Mouse (Mus musculus): Measurements from ENCODE around the gene Aspscr1. TPM values are rescaled to one million over a fixed set of nuclear protein-coding genes. Genes with fewer than 3 reads are reported as not detected.
A peak's percentile ranks its signal among the peaks of the same experiment; 100 is the strongest.

Aspscr1 gene
- total RNA-seq, 2 experiments from 2014 or later: 31.2 to 32.4 TPM

DNA sequence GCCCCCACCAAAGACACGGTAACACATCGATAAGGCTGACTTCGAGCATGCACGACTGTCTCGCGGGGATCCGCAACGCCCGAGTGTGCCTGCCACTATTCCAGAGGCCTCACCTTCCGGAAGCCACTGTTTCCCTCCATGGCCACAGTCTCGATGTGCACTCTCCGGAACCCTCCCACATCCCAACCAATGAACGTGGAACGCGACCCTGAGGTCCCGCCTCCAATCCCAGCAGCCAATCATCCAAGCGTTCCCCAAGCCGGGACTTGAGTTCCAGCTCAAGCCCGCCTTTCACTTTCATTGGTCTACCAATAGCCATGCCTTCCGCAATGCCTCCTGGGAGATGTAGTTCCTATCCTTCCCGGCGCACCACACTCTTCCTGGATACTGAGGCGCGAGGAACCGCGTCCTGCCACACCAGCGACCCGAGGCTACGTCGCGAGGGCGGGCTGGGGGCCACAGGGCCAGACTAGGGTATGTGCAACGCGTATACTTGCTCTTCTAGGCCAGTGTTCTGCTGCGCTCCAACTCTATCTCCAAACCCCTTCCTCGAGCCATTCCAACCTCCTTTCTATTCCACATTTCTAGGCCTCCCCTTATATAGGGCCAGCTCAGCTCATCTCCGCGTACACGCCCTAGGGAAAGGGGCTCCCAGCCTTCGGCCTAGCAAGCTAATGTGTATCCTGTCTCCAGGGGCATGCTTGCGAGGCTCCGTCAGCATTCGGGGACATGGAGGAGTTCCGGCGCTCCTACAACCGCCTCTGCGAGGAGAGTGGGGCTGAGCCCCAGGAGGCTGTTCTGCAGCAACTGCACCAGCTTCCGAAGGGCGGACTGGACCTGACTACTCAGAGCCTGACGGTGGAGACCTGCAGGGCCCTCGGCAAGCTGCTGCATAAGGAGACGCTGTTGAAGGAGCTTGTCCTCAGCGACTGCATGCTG, 41.1 kb downstream of the Aspscr1 start, which contains the start of the genes Cenpx and Lrrc45:
Gene Cenpx (minus strand): TSS at position 159 of the 939 bp plus-strand sequence.
Gene Lrrc45 (plus strand): TSS at position 346 of the 939 bp plus-strand sequence.
- peak within 1 kb of the TSS; percentile 93 for H3K27ac ChIP-seq
- peak within 1 kb of the TSS; percentile 96 for H3K4me3 ChIP-seq
- intact Hi-C loops (cut with DNase I): loop anchor here (2.0 to 5.0 kb wide), 2 partner anchors 89 to 222 kb away; partner anchors contain the start of genes Sirt7 and Slc25a10
- TF ChIP-seq CTCF (IDR thresholded peaks at IDR 0.05): no peak
- peak; percentile 97 for DNase-seq

DNA sequence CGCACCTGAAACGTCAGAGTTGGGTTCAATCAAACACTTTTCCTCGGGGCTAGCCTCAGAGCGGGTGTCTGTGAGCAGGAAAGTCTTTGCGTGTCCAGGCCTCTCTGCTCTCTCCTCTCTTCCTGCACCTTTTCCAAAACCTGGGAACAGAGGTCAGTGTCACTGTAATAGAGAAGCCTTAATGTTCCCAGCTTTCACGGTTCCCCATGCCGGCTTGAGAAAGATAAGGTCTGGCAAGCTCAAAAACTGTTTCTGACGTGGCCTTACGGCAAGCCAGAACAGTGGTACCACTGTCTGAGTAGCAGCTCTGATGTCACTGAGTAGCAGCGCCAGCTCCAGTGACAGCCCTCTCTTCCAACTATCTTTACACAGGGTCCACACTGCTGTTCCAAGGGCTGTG, 41.8 kb downstream of the Aspscr1 start:
- H3K4me3 ChIP-seq: peak overlapping the region; percentile 96
- no peak for TF ChIP-seq CTCF (IDR thresholded peaks at IDR 0.05)
- DNase-seq: peak; percentile 21
- peak overlapping the region; percentile 70 for H3K27ac ChIP-seq
- intact Hi-C loops (cut with DNase I): loop anchor here (5.0 kb wide), 1 partner anchor 222 kb away; the partner anchor contains the start of gene Slc25a10

DNA sequence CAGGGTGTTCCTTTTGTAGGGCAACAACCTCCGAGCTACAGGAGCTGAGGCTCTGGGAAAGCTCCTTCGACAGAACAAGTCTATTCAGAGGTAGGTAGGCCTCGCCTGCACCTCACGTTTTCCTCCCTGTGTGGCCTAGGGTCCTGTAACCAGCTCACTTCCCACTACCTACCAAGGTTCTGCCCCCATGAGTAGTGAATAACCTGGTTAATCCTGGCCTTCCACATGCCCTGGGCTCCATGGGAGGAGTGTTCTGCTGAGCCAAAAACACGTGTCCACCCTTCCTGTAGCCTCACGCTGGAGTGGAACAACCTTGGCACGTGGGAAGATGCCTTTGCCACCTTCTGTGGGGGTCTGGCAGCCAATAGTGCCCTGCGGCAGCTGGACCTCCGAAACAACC, 42.4 kb downstream of the Aspscr1 start:
- intact Hi-C loops (cut with DNase I): no loop called here
- TF ChIP-seq CTCF (IDR thresholded peaks at IDR 0.05): no peak

DNA sequence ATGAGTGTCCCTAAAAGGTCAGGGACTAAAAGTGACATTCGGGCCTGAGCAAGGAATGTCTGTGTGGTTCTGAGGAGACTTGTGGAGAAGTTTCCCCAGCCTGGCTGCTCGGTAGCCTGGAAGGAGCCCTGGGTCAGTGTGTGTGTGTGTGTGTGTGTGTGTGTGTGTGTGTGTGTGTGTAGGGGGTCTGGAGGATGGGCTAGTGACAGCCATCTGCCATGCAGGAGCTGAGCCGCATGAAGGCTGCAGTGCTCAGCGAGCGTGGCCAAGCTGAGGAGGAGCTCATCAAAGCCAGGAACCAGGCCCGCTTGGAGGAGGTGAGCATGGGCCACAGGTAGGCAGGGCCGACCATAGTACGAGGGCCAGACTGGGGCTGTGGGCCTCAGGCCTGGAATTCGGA, 46.5 kb downstream of the Aspscr1 start:
- DNase-seq: peak; percentile 17
- intact Hi-C loops (cut with DNase I): no loop called here
- no peak for TF ChIP-seq CTCF (IDR thresholded peaks at IDR 0.05)
- Histone ChIP-seq H3K27ac (no peak overlapping the region), H3K4me3 (no peak overlapping the region)

More for the DNA sequence above, 42.4 kb downstream of the Aspscr1 start:
- Histone ChIP-seq H3K4me3 (no peak overlapping the region), H3K27ac (no peak overlapping the region)
- DNase-seq: peak; percentile 12

DNA sequence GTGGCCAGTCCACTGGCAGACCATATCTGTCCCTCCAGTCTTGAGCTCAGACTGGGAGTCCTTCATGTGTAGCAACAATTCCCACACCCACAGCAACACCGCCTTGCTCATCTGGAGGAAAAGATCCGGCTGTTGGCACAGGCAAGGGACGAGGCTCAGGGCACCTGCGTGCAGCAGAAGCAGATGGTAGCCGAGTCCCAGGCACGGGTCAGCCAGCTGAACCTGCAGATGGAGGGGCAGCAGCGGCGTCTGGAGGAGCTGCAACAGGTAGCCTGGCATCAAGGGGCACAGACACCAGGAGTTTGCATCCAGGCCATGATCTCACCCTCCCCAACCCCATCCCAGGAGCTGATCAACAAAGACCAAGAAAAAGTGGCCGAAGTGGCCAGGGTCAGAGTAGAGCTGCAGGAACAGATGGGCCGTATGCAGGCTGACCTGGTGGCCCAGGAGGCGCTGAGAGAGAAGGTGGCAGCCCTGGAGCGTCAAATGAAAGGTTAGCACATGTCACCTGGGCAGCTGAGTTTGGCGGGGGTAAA, 47.1 kb downstream of the Aspscr1 start:
- Histone ChIP-seq H3K27ac (no peak overlapping the region), H3K4me3 (no peak overlapping the region)
- peak; percentile 22 for DNase-seq
- intact Hi-C loops (cut with DNase I): loop anchor here (1.0 to 2.0 kb wide), 2 partner anchors 29 to 56 kb away; no protein-coding TSS in a partner anchor
- no peak for TF ChIP-seq CTCF (IDR thresholded peaks at IDR 0.05)

DNA sequence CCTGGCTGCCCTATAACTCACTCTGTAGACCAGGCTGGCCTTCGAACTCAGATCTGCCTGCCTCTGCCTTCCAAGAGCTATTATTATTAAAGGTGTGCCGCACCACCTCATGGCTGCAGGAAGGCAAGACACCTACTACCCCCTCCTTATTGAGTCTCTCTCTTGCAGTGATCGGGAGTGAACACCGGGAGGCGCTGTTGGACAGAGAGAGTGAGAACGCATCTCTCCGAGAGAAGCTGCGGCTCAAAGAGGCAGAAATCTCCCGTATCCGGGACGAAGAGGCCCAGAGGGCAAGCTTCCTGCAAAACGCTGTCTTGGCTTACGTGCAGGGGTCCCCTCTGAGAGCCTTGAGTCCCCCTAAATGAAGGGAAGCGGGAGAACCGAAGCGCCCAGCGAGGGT, 47.7 kb downstream of the Aspscr1 start:
- TF ChIP-seq CTCF (IDR thresholded peaks at IDR 0.05): peak; percentile 92
- H3K4me3 ChIP-seq: peak overlapping the region; percentile 79

DNA sequence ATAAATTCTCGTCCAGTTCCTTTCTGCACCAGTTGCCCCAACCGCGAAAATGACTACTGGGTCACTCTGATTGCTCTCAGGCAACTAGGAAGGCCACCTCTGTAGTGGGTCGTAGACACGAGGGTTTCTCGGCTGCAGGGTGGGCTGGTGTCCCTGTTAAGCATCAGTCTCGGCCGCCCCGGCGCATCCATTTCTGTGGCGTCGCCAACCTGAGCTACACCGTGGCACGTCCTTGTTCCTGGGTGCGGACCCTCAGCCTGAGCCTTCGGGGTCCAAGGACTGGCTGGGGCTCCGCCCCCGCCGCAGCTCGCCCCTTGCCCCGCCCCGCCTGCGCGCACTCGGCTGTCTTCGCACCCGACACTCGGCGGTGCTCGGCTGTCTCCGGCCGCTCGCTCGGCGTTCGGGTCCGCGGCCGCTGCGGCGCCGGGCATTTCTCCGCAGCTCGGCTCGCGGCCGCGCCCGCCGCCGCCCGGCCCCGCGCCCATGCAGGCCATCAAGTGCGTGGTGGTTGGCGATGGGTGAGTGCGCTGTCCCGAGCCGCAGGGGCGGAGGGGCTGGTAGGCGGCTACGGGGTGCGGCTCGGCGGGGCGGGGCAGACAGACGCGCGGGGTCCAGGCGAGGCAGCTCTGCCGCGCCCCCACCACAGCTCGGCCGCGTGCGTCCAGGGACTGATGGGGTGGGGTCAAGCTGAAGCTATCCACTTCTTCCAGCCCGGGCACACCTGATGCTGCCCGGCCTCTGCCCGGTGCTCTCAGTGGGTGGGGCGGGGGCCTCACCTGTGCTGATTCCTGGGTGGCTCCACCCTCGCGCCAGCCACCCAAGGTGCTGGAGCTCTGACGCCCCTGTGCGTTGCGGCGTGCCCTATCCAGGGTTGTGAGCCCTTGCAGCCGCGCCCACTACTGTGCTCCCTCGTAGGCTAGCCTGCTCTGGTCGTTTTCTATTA, 48.6 kb downstream of the Aspscr1 start, which contains the start of gene Rac3:
Gene Rac3 (plus strand): TSS at position 347 of the 943 bp plus-strand sequence.
- Histone ChIP-seq H3K27ac (peak within 1 kb of the TSS; percentile 62), H3K4me3 (peak within 1 kb of the TSS; percentile 79)
- DNase-seq: peak; percentile 76
- TF ChIP-seq CTCF (IDR thresholded peaks at IDR 0.05): no peak
- intact Hi-C loops (cut with DNase I): loop anchor here (2.0 kb wide), 1 partner anchor 27 kb away; no protein-coding TSS in a partner anchor

More for the DNA sequence above, 47.7 kb downstream of the Aspscr1 start:
- DNase-seq: peak; percentile 91
- intact Hi-C loops (cut with DNase I): loop anchor here (1.0 to 2.0 kb wide), 2 partner anchors 28 to 56 kb away; no protein-coding TSS in a partner anchor
- no peak overlapping the region for H3K27ac ChIP-seq

DNA sequence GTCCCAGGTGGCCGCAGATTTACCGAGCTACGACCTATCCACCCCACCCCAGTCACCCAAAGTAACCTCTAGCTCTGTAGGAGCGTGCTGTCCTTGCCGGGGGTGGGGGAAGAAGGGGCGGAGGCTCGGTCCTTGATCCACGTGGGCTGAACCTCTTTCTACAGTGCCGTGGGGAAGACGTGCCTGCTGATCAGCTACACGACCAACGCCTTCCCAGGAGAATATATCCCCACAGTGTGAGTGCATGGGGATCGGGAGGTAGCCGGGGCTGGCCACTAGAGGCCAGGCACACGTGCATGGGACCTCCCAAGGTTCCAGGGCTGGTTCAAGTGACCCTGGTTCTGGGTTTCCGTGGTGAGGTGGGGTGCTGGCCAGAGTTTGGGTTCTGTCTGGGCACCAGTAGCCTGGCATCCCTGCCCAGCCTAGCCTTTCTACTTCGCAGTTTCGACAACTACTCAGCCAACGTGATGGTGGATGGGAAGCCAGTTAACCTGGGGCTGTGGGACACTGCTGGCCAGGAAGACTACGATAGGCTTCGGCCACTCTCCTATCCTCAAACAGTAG, 49.4 kb downstream of the Aspscr1 start:
- no peak for TF ChIP-seq CTCF (IDR thresholded peaks at IDR 0.05)
- Histone ChIP-seq H3K4me3 (peak overlapping the region; percentile 79), H3K27ac (no peak overlapping the region; the same call in 1 of the 2 replicates)
- intact Hi-C loops (cut with DNase I): no loop called here
- no peak for DNase-seq

DNA sequence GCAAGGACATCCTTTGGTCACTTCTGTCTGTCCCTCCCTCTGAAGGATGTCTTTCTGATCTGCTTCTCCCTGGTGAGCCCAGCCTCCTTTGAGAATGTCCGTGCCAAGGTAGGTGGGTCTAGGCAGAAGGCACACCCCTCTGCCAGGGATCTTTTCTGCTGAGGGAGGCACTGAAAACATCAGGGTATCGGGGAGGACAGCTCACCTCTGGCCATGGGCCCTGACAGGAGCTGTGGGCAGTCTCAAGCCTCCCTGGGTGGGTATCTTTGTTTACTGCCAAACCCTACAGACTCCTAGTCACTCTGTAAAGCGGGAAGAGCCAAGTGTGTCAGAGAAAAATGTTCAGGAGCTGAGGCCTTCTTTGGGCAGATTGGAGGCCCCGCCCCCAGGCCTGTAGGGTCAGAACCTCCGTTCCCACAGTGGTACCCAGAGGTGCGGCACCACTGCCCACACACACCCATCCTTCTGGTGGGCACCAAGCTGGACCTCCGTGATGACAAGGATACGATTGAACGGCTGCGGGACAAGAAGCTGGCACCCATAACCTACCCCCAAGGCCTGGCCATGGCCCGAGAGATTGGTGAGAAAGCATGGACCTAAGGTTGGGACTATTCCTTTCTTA, 50.1 kb downstream of the Aspscr1 start:
- H3K27ac ChIP-seq: no peak overlapping the region
- no peak overlapping the region for H3K4me3 ChIP-seq
- intact Hi-C loops (cut with DNase I): no loop called here
- DNase-seq: no peak
- no peak for TF ChIP-seq CTCF (IDR thresholded peaks at IDR 0.05)

DNA sequence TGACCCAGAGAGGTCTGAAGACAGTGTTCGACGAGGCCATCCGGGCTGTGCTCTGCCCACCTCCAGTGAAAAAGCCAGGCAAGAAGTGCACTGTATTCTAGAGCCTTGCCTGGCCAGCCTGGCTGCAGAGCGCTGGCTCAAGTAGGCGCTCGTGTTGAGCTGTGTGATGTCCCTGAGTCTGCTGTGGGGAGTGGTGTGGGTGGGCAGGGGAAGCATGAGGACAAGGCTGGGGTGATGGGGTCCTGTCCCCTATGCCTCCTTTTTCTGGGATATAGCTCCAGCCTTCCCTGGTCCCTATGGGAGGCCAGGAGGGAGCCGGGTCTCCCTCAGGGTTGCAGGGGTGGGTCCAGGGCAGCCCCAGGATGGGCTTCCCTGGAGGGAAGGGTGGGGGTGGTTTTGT, 50.7 kb downstream of the Aspscr1 start:
- Histone ChIP-seq H3K4me3 (no peak overlapping the region), H3K27ac (no peak overlapping the region)
- no peak for TF ChIP-seq CTCF (IDR thresholded peaks at IDR 0.05)
- intact Hi-C loops (cut with DNase I): no loop called here
- DNase-seq: no peak

Data from gastrocnemius, adult 2 months (tissue).